Mouse (Mus musculus) thymus, adult 2 months (tissue): ENCODE measurements around the gene Gm20388.

ENCODE experiments used
- CTCF ChIP-seq: fragments of 200-500 bp; IDR thresholded peaks from 2 replicates; pipeline ENCODE4 v1.5.1; 2012; ENCODE audit warnings: mild to moderate bottlenecking, control low read depth, low read length, moderate library complexity, borderline replicate concordance; ENCODE audit not compliant: control insufficient read depth, poor library complexity, insufficient read depth; ENCODE audit errors: extremely low read depth
- POLR2A ChIP-seq: fragments of 200-500 bp; IDR thresholded peaks from 2 replicates; pipeline ENCODE4 v1.6.1; 2012; ENCODE audit warnings: mild to moderate bottlenecking, low read length, control low read depth, moderate library complexity; ENCODE audit not compliant: control insufficient read depth, poor library complexity, insufficient read depth; ENCODE audit errors: extremely low read depth

DNA sequence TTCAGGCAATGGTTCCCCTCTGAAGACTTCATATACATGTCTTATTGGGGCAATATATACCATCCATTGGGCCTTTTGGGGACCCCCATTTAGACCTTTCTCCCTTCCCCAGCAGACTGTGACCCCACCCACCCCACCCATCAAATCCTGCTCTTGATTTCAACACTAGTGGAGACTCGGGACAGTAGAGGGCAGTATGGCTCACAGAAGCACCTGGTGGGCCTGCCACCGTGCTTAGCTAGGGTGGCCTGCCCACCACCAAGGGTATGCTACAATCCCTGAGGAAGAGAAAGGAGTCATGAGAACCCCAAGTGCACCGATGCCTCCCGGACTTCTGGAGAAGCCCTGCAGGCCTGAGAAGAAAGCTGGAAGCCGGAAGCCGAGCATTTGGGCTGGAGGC is 2428.2 kb downstream of the Gm20388 start:
- TF ChIP-seq CTCF (no peak), POLR2A (no peak)
